Mouse (Mus musculus): ENCODE results near the gene Ptma.

- TF ChIP-seq CTCF (IDR thresholded peaks at IDR 0.05; ENCODE audit: insufficient read depth, low read depth, low read length) (no peak), POLR2A (IDR thresholded peaks at IDR 0.05; ENCODE audit: insufficient read depth, low read depth, low read length) (no peak)
Measured at GRCm38 (mm10) chr1:86487908-86488314, 38.6 kb upstream of the Ptma start.

Measured in olfactory bulb, adult 2 months (tissue).